Mouse (Mus musculus) forebrain, postnatal 0 days (tissue): ENCODE results near the gene Olfr1228. TPM values are rescaled to one million over a fixed set of nuclear protein-coding genes. Genes with fewer than 3 reads are reported as not detected.

Source experiments
- ATAC-seq: fragments of 200-750 bp; cut with Nextera tagmentation; 2 replicates; pipeline ENCODE4 v1.8.0; 2017; ENCODE audit warnings: mild to moderate bottlenecking, moderate library complexity
- DNase-seq: peaks from one replicate; pipeline ENCODE4 v3.0.0-alpha.2; 2015
- H3K27ac ChIP-seq: fragments of 300-500 bp; sonication (generic); 2 replicates; pipeline ENCODE4 v1.5.1; 2014; ENCODE audit warnings: low read depth, mild to moderate bottlenecking, antibody characterized with exemption, low read length, moderate library complexity, mixed read lengths
- H3K27me3 ChIP-seq: fragments of 300-500 bp; sonication (generic); 2 replicates; pipeline ENCODE4 v1.6.1; 2014; ENCODE audit warnings: mild to moderate bottlenecking, low read length, mixed read lengths; ENCODE audit not compliant: insufficient read depth
- H3K36me3 ChIP-seq: fragments of 300-500 bp; sonication (generic); 2 replicates; pipeline ENCODE4 v1.6.1; 2014; ENCODE audit warnings: mild to moderate bottlenecking, moderate library complexity; ENCODE audit not compliant: insufficient read depth
- H3K4me1 ChIP-seq: fragments of 300-500 bp; sonication (generic); 2 replicates; pipeline ENCODE4 v1.6.1; 2014; ENCODE audit warnings: antibody characterized with exemption; ENCODE audit not compliant: insufficient read depth
- H3K4me2 ChIP-seq: fragments of 300-500 bp; sonication (generic); 2 replicates; pipeline ENCODE4 v1.6.1; 2014; ENCODE audit warnings: low read depth, mild to moderate bottlenecking, moderate library complexity
- H3K4me3 ChIP-seq: fragments of 300-500 bp; sonication (generic); 2 replicates; pipeline ENCODE4 v1.5.1; 2014; ENCODE audit warnings: low read depth, low read length, mixed read lengths
- H3K9ac ChIP-seq: fragments of 300-500 bp; sonication (generic); 2 replicates; pipeline ENCODE4 v1.6.1; 2014; ENCODE audit warnings: mild to moderate bottlenecking
- H3K9me3 ChIP-seq: fragments of 300-500 bp; sonication (generic); 2 replicates; pipeline ENCODE4 v1.6.1; 2016; ENCODE audit warnings: low read length
- CTCF ChIP-seq: sonication (generic); IDR thresholded peaks from 2 replicates; pipeline ENCODE4 v1.5.1; 2016; ENCODE audit warnings: antibody characterized with exemption, control low read depth, low read depth
- WGBS: fragments of 180-500 bp; shearing (Covaris S2); extraction: QIAGEN DNeasy Blood & Tissue Kit; methylation state at CpG from one replicate; pipeline ENCODE4 v1.1.7; 2014; 5-methylcytosine and 5-hydroxymethylcytosine counted together
- polyA plus RNA-seq: library from polyadenylated mRNA; unstranded; fragments of >200 nt; fragmentation: Nextera tagmentation; extraction: Ambion mirVana; gene quantifications from 2 replicates; pipeline ENCODE4 v1.2.1, GENCODE M21; 2015
- total RNA-seq: library from RNA; depleted of rRNA; stranded (reverse); fragments of >200 nt; gene quantifications from 2 replicates; pipeline ENCODE4 v1.2.3, GENCODE M21; 2014; rRNA removed

Gene Olfr1228
- not detected in 2 replicates for total RNA-seq
- polyA plus RNA-seq: not detected in 2 replicates

DNA sequence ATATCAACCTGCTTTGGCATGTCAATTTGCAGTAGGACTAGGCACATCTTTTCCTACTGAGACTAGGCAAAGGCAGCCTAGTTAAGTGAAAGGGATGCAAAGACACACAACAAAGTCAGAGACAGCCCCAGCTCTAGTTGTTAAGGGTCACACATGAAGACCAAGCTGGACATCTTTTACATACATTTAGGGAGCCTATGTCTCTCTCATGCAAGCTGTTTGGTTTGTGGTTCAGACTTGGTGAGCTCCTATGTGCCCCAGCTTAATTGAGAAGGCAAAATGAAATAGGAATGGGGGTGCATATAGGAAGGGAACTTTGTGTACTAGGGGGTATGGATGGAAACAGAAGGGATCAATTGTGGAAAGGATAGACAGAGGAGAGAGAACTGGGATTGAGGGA lies at the start of gene Olfr1228:
Gene Olfr1228 (minus strand): TSS at position 101 of the 400 bp plus-strand sequence.
- Histone ChIP-seq H3K4me1 (no peaks in the 10 kb centered on the region), H3K9ac (no peak within 1 kb of the TSS), H3K9me3 (no peaks in the 10 kb centered on the region), H3K27me3 (no peaks in the 10 kb centered on the region), H3K36me3 (no peaks in the 10 kb centered on the region), H3K27ac (no peak within 1 kb of the TSS), H3K4me3 (no peak within 1 kb of the TSS), H3K4me2 (no peak within 1 kb of the TSS)
- ATAC-seq (no peak), DNase-seq (no peak)
- no peak for TF ChIP-seq CTCF

DNA sequence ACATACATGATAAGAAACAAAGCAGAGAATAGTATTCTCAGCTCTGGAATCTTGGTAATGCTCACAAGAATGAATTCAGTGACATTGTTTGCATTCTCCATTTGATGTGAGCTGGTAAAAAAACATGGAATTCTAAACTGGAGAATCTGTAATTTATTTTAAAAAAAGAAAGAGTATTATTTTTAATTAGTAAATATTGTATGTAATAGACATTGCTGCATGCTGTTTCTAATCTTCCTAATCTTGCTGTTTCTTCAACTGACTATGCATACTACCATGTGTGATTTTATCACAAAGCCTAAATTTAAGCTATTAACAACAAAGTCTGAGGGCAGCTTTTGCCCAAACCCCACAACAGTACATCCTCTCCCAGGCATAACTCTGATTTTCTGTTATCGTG lies 43.3 kb upstream of the Olfr1228 start, which contains the start of gene Olfr1230:
Gene Olfr1230 (minus strand): TSS at position 101 of the 400 bp plus-strand sequence.
- DNase-seq (no peak), ATAC-seq (no peak)
- WGBS: 87% methylated on average over 1 of the region's 1 CpGs
- Histone ChIP-seq H3K27me3 (no peaks in the 10 kb centered on the region), H3K27ac (no peak within 1 kb of the TSS), H3K36me3 (no peaks in the 10 kb centered on the region), H3K4me1 (no peaks in the 10 kb centered on the region), H3K9ac (no peak within 1 kb of the TSS), H3K9me3 (no peaks in the 10 kb centered on the region), H3K4me2 (no peak within 1 kb of the TSS), H3K4me3 (no peak within 1 kb of the TSS)
- TF ChIP-seq CTCF: no peak

DNA sequence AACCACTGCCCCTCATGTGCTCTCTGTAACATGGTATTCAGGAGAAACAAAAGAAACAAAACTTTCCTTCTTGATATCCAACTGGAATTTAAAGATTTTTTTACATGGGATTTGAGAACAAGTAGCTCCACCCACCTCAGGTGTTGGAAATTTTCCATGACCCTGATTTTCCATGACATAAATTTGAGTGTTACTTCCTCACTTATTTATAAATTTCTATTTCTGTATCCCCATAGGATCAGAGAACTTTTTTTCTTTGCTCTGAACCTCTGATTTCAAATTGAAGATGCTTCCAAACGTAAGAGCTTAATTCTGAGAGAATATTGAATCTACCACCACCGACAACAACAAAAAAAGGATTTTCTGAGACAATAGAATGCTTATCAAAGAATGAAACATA lies 34.1 kb upstream of the Olfr1228 start, which contains the start of gene Olfr1229:
Gene Olfr1229 (minus strand): TSS at position 101 of the 400 bp plus-strand sequence.
- Histone ChIP-seq H3K4me2 (no peak within 1 kb of the TSS), H3K27me3 (no peaks in the 10 kb centered on the region), H3K4me3 (no peak within 1 kb of the TSS), H3K9me3 (no peaks in the 10 kb centered on the region), H3K4me1 (no peaks in the 10 kb centered on the region), H3K9ac (no peak within 1 kb of the TSS), H3K36me3 (no peaks in the 10 kb centered on the region), H3K27ac (no peak within 1 kb of the TSS)
- TF ChIP-seq CTCF: no peak
- ATAC-seq (no peak), DNase-seq (no peak)
- WGBS: 75% methylated on average over 2 of the region's 2 CpGs

DNA sequence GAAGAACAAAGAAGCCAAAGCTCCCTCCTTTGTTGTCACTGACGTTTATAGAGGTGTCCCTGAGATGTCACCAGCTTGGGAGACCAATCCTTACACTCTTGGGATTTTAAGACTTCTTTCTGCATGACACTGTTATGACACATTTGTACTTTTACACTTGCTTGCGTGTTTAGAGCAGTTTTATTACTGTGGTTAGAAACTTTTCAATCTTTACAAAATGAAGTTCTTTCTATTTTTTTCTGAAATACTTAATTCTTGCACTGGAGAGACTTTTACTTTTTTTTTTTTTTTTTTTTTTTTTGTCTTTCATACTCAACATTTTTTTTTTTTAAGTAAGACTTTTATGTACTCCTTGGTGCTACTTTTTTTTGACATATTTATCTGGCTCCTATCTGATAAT lies 53.9 kb downstream of the Olfr1228 start, which contains the start of gene Olfr1226:
Gene Olfr1226 (minus strand): TSS at position 101 of the 400 bp plus-strand sequence.
- H3K4me1 ChIP-seq: no peaks in the 10 kb centered on the region
- ATAC-seq (no peak), DNase-seq (no peak)
- no peak within 1 kb of the TSS for H3K9ac ChIP-seq
- H3K36me3 ChIP-seq: no peaks in the 10 kb centered on the region
- WGBS: 66% methylated on average over 2 of the region's 2 CpGs
- no peaks in the 10 kb centered on the region for H3K27me3 ChIP-seq
- no peaks in the 10 kb centered on the region for H3K9me3 ChIP-seq
- H3K4me3 ChIP-seq: no peak within 1 kb of the TSS
- H3K4me2 ChIP-seq: no peak within 1 kb of the TSS
- H3K27ac ChIP-seq: no peak within 1 kb of the TSS
- no peak for TF ChIP-seq CTCF

Other genes with a start within 250 kb of the Olfr1228 start
- not detected in 2 replicates for gene Olfr1215, start 247.1 kb downstream of the Olfr1228 start, total RNA-seq
- not detected in 2 replicates for gene Olfr1215, start 247.1 kb downstream of the Olfr1228 start, polyA plus RNA-seq
- not detected in 2 replicates for gene Olfr1216, start 235.7 kb downstream of the Olfr1228 start, total RNA-seq
- not detected in 2 replicates for gene Olfr1216, start 235.7 kb downstream of the Olfr1228 start, polyA plus RNA-seq
- gene Olfr1217, start 222.0 kb downstream of the Olfr1228 start, total RNA-seq: not detected in 2 replicates
- not detected in 2 replicates for gene Olfr1217, start 222.0 kb downstream of the Olfr1228 start, polyA plus RNA-seq
- gene Olfr1218, start 192.9 kb downstream of the Olfr1228 start, total RNA-seq: not detected in 2 replicates
- not detected in 2 replicates for gene Olfr1218, start 192.9 kb downstream of the Olfr1228 start, polyA plus RNA-seq
- gene Olfr1219, start 170.5 kb downstream of the Olfr1228 start, total RNA-seq: not detected in 2 replicates
- not detected in 2 replicates for gene Olfr1219, start 170.5 kb downstream of the Olfr1228 start, polyA plus RNA-seq
- gene Olfr1220, start 147.2 kb downstream of the Olfr1228 start, total RNA-seq: not detected in 2 replicates
- gene Olfr1220, start 147.2 kb downstream of the Olfr1228 start, polyA plus RNA-seq: not detected in 2 replicates
- gene Olfr1221, start 136.8 kb downstream of the Olfr1228 start, total RNA-seq: not detected in 2 replicates
- not detected in 2 replicates for gene Olfr1221, start 136.8 kb downstream of the Olfr1228 start, polyA plus RNA-seq
- gene Olfr1222, start 121.0 kb downstream of the Olfr1228 start, total RNA-seq: not detected in 2 replicates
- not detected in 2 replicates for gene Olfr1222, start 121.0 kb downstream of the Olfr1228 start, polyA plus RNA-seq
- not detected in 2 replicates for gene Olfr1223, start 102.5 kb downstream of the Olfr1228 start, total RNA-seq
- gene Olfr1223, start 102.5 kb downstream of the Olfr1228 start, polyA plus RNA-seq: not detected in 2 replicates
- not detected in 2 replicates for gene Olfr1224-ps1, start 90.0 kb downstream of the Olfr1228 start, total RNA-seq
- not detected in 2 replicates for gene Olfr1224-ps1, start 90.0 kb downstream of the Olfr1228 start, polyA plus RNA-seq
- gene Olfr1225, start 79.4 kb downstream of the Olfr1228 start, total RNA-seq: not detected in 2 replicates
- gene Olfr1225, start 79.4 kb downstream of the Olfr1228 start, polyA plus RNA-seq: not detected in 2 replicates
- not detected in 2 replicates for gene Olfr1226, start 54.0 kb downstream of the Olfr1228 start, total RNA-seq
- not detected in 2 replicates for gene Olfr1226, start 54.0 kb downstream of the Olfr1228 start, polyA plus RNA-seq
- not detected in 2 replicates for gene Olfr1229, start 34.0 kb upstream of the Olfr1228 start, total RNA-seq
- gene Olfr1229, start 34.0 kb upstream of the Olfr1228 start, polyA plus RNA-seq: not detected in 2 replicates
- not detected in 2 replicates for gene Olfr1230, start 43.2 kb upstream of the Olfr1228 start, total RNA-seq
- gene Olfr1230, start 43.2 kb upstream of the Olfr1228 start, polyA plus RNA-seq: not detected in 2 replicates
- not detected in 2 replicates for gene Olfr1231, start 53.0 kb upstream of the Olfr1228 start, total RNA-seq
- not detected in 2 replicates for gene Olfr1231, start 53.0 kb upstream of the Olfr1228 start, polyA plus RNA-seq
- not detected in 2 replicates for gene Olfr1232, start 75.6 kb upstream of the Olfr1228 start, total RNA-seq
- gene Olfr1232, start 75.6 kb upstream of the Olfr1228 start, polyA plus RNA-seq: not detected in 2 replicates
- not detected in 2 replicates for gene Olfr1233, start 88.3 kb upstream of the Olfr1228 start, total RNA-seq
- not detected in 2 replicates for gene Olfr1233, start 88.3 kb upstream of the Olfr1228 start, polyA plus RNA-seq
- gene Olfr1234, start 110.8 kb upstream of the Olfr1228 start, total RNA-seq: not detected in 2 replicates
- not detected in 2 replicates for gene Olfr1234, start 110.8 kb upstream of the Olfr1228 start, polyA plus RNA-seq
- gene Olfr1238, start 155.6 kb upstream of the Olfr1228 start, total RNA-seq: not detected in 2 replicates
- gene Olfr1238, start 155.6 kb upstream of the Olfr1228 start, polyA plus RNA-seq: not detected in 2 replicates
- not detected in 2 replicates for gene Olfr1239, start 166.3 kb upstream of the Olfr1228 start, total RNA-seq
- gene Olfr1239, start 166.3 kb upstream of the Olfr1228 start, polyA plus RNA-seq: not detected in 2 replicates
- not detected in 2 replicates for gene Olfr1240, start 188.9 kb upstream of the Olfr1228 start, total RNA-seq
- gene Olfr1240, start 188.9 kb upstream of the Olfr1228 start, polyA plus RNA-seq: not detected in 2 replicates
- gene Olfr1241, start 233.1 kb upstream of the Olfr1228 start, total RNA-seq: not detected in 2 replicates
- gene Olfr1241, start 233.1 kb upstream of the Olfr1228 start, polyA plus RNA-seq: not detected in 2 replicates
- not detected in 2 replicates for gene Olfr1242, start 244.3 kb upstream of the Olfr1228 start, total RNA-seq
- gene Olfr1242, start 244.3 kb upstream of the Olfr1228 start, polyA plus RNA-seq: not detected in 2 replicates